Mouse (Mus musculus) ES-E14 (cell line): ENCODE results near the gene Fiz1.

Source experiments
- CHD2 ChIP-seq: IDR thresholded peaks from 2 replicates; pipeline ENCODE4 v1.6.1; 2014; ENCODE audit warnings: mild to moderate bottlenecking, low read depth, low read length, inconsistent platforms
- HCFC1 ChIP-seq: IDR thresholded peaks from 2 replicates; pipeline ENCODE4 v1.6.1; 2012; ENCODE audit warnings: low read length, inconsistent platforms, borderline replicate concordance; ENCODE audit not compliant: insufficient read depth
- MAFK ChIP-seq: IDR thresholded peaks from 2 replicates; pipeline ENCODE4 v1.6.1; 2014; ENCODE audit warnings: mild to moderate bottlenecking, low read depth, low read length, inconsistent platforms; ENCODE audit not compliant: insufficient read depth
- ZC3H11A ChIP-seq: IDR thresholded peaks from 2 replicates; pipeline ENCODE4 v1.6.1; 2012; ENCODE audit warnings: low read depth, mild to moderate bottlenecking, inconsistent platforms, low read length, borderline replicate concordance

DNA sequence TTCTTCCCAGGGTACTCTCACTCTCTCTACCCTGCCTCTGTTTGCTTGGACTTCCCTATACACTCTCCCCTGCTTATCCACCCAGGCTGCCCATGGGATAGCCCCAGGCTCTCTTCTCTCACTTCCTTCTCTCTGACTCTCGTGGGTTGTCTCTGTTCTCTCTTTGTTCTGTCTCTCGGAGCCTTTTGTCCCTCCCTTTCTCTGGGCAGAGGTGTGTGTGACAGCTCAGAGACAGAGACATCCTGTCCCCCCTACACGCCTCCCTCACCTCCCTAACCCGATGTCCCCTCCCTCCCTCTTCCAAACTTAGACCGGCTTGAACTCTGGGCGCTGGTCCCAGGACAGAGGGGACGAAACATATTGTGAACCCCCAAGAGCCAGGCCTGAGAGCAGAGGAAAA lies 42.8 kb downstream of the Fiz1 start:
- no peak for TF ChIP-seq CHD2
- TF ChIP-seq ZC3H11A = no peak
- no peak for TF ChIP-seq MAFK
- TF ChIP-seq HCFC1 = no peak
